Mouse (Mus musculus): ENCODE data around the gene Wdr91. TPM values are rescaled to one million over a fixed set of nuclear protein-coding genes. Genes with fewer than 3 reads are reported as not detected.

The Wdr91 gene
- polyA plus RNA-seq, 1 experiment: 60.2 TPM

- TF ChIP-seq CTCF (IDR thresholded peaks at IDR 0.05; ENCODE audit: borderline replicate concordance, control insufficient read depth, extremely low read depth, insufficient read depth, low read length, poor library complexity) (no peak), POLR2A (IDR thresholded peaks at IDR 0.05; ENCODE audit: control insufficient read depth, extremely low read depth, insufficient read depth, low read length, poor library complexity) (no peak)
- 94% methylated on average over 16 of the region's 16 CpGs for WGBS
Observed at GRCm38 (mm10) chr6:34896168-34896780, 14.4 kb downstream of the Wdr91 start.

GRCm38 (mm10) chr6:34895569-34895968, 15.1 kb downstream of the Wdr91 start:
- WGBS: over 99% methylated on average over 7 of the region's 7 CpGs
- DNase-seq: no peak
- H3K27ac ChIP-seq (ENCODE audit: control insufficient read depth, insufficient read depth, low read length): no peak overlapping the region
- peaks cover 40% of the 10 kb centered on the region for H3K36me3 ChIP-seq (ENCODE audit: control insufficient read depth, insufficient read depth, low read length)
- H3K4me3 ChIP-seq (ENCODE audit: control insufficient read depth, insufficient read depth, low read length): no peak overlapping the region
- no peaks in the 10 kb centered on the region for H3K27me3 ChIP-seq (ENCODE audit: control insufficient read depth, insufficient read depth, low read length)
- no peak for TF ChIP-seq POLR2A (IDR thresholded peaks at IDR 0.05; ENCODE audit: control insufficient read depth, extremely low read depth, insufficient read depth, low read length, poor library complexity)
- no peaks in the 10 kb centered on the region for H3K4me1 ChIP-seq (replicated peaks; ENCODE audit: control insufficient read depth, insufficient read depth, low read length)

More at GRCm38 (mm10) chr6:34896168-34896780, 14.4 kb downstream of the Wdr91 start:
- H3K4me3 ChIP-seq (ENCODE audit: control insufficient read depth, insufficient read depth, low read length): no peak overlapping the region
- no peak for DNase-seq
- H3K36me3 ChIP-seq (ENCODE audit: control insufficient read depth, insufficient read depth, low read length): peaks cover 44% of the 10 kb centered on the region
- H3K27ac ChIP-seq (ENCODE audit: control insufficient read depth, insufficient read depth, low read length): no peak overlapping the region
- H3K27me3 ChIP-seq (ENCODE audit: control insufficient read depth, insufficient read depth, low read length): no peaks in the 10 kb centered on the region
- H3K4me1 ChIP-seq (replicated peaks; ENCODE audit: control insufficient read depth, insufficient read depth, low read length): no peaks in the 10 kb centered on the region

- no peak for TF ChIP-seq CTCF (IDR thresholded peaks at IDR 0.05; ENCODE audit: borderline replicate concordance, control insufficient read depth, extremely low read depth, insufficient read depth, low read length, poor library complexity)
- TF ChIP-seq POLR2A (IDR thresholded peaks at IDR 0.05; ENCODE audit: control insufficient read depth, extremely low read depth, insufficient read depth, low read length, poor library complexity): no peak
- WGBS: 98% methylated on average over 4 of the region's 4 CpGs
- Histone ChIP-seq H3K4me1 (replicated peaks; ENCODE audit: control insufficient read depth, insufficient read depth, low read length) (no peaks in the 10 kb centered on the region), H3K27me3 (ENCODE audit: control insufficient read depth, insufficient read depth, low read length) (no peaks in the 10 kb centered on the region), H3K27ac (ENCODE audit: control insufficient read depth, insufficient read depth, low read length) (no peak overlapping the region), H3K36me3 (ENCODE audit: control insufficient read depth, insufficient read depth, low read length) (peaks cover 24% of the 10 kb centered on the region), H3K4me3 (ENCODE audit: control insufficient read depth, insufficient read depth, low read length) (no peak overlapping the region)
- no peak for DNase-seq
Observed at GRCm38 (mm10) chr6:34889185-34889584, 21.5 kb downstream of the Wdr91 start.

- Histone ChIP-seq H3K36me3 (ENCODE audit: control insufficient read depth, insufficient read depth, low read length) (peaks cover 20% of the 10 kb centered on the region), H3K27ac (ENCODE audit: control insufficient read depth, insufficient read depth, low read length) (no peak overlapping the region), H3K4me1 (replicated peaks; ENCODE audit: control insufficient read depth, insufficient read depth, low read length) (no peaks in the 10 kb centered on the region), H3K4me3 (ENCODE audit: control insufficient read depth, insufficient read depth, low read length) (no peak overlapping the region), H3K27me3 (ENCODE audit: control insufficient read depth, insufficient read depth, low read length) (no peaks in the 10 kb centered on the region)
- DNase-seq: no peak
- TF ChIP-seq POLR2A (IDR thresholded peaks at IDR 0.05; ENCODE audit: control insufficient read depth, extremely low read depth, insufficient read depth, low read length, poor library complexity) (no peak), CTCF (IDR thresholded peaks at IDR 0.05; ENCODE audit: borderline replicate concordance, control insufficient read depth, extremely low read depth, insufficient read depth, low read length, poor library complexity) (no peak)
- 92% methylated on average over 6 of the region's 6 CpGs for WGBS
Observed at GRCm38 (mm10) chr6:34887131-34887850, 23.4 kb downstream of the Wdr91 start.

GRCm38 (mm10) chr6:34884724-34885123, 26.0 kb downstream of the Wdr91 start:
- Histone ChIP-seq H3K4me1 (replicated peaks; ENCODE audit: control insufficient read depth, insufficient read depth, low read length) (0 out of 2 replicates have a peak, but pooled peaks cover 2% of the 10 kb centered on the region), H3K27ac (ENCODE audit: control insufficient read depth, insufficient read depth, low read length) (no peak overlapping the region), H3K36me3 (ENCODE audit: control insufficient read depth, insufficient read depth, low read length) (peaks cover 15% of the 10 kb centered on the region), H3K4me3 (ENCODE audit: control insufficient read depth, insufficient read depth, low read length) (no peak overlapping the region), H3K27me3 (ENCODE audit: control insufficient read depth, insufficient read depth, low read length) (no peaks in the 10 kb centered on the region)
- no peak for DNase-seq
- WGBS: 95% methylated on average over 7 of the region's 7 CpGs
- TF ChIP-seq POLR2A (IDR thresholded peaks at IDR 0.05; ENCODE audit: control insufficient read depth, extremely low read depth, insufficient read depth, low read length, poor library complexity) (no peak), CTCF (IDR thresholded peaks at IDR 0.05; ENCODE audit: borderline replicate concordance, control insufficient read depth, extremely low read depth, insufficient read depth, low read length, poor library complexity) (no peak)

- WGBS: 58% methylated on average over 6 of the region's 6 CpGs
- peaks cover 28% of the 10 kb centered on the region for H3K4me1 ChIP-seq (replicated peaks; ENCODE audit: control insufficient read depth, insufficient read depth, low read length)
Observed at GRCm38 (mm10) chr6:34879911-34880475, 30.7 kb downstream of the Wdr91 start.

More at GRCm38 (mm10) chr6:34879911-34880475, 30.7 kb downstream of the Wdr91 start:
- DNase-seq: peak; percentile 66
- Histone ChIP-seq H3K27me3 (ENCODE audit: control insufficient read depth, insufficient read depth, low read length) (no peaks in the 10 kb centered on the region), H3K36me3 (ENCODE audit: control insufficient read depth, insufficient read depth, low read length) (no peaks in the 10 kb centered on the region; the same call in 1 of the 2 replicates), H3K27ac (ENCODE audit: control insufficient read depth, insufficient read depth, low read length) (no peak overlapping the region), H3K4me3 (ENCODE audit: control insufficient read depth, insufficient read depth, low read length) (no peak overlapping the region)
- TF ChIP-seq CTCF (IDR thresholded peaks at IDR 0.05; ENCODE audit: borderline replicate concordance, control insufficient read depth, extremely low read depth, insufficient read depth, low read length, poor library complexity): no peak
- no peak for TF ChIP-seq POLR2A (IDR thresholded peaks at IDR 0.05; ENCODE audit: control insufficient read depth, extremely low read depth, insufficient read depth, low read length, poor library complexity)

All from thymus, adult 2 months (tissue).